Comparison of ENCODE assay signal across 16 mouse cellular contexts in genomic region chr10:39210031-39210430, GRCm38 (mm10). TPM values are rescaled to one million over a fixed set of nuclear protein-coding genes. Genes with fewer than 3 reads are reported as not detected.
DNase-seq lines count a peak whose midpoint lies in the region; ATAC-seq lines count a peak whose summit lies in the region.
"Had no signal": no experiment of that assay in that cellular context is flagged by ENCODE, and none has a peak within 500 bp of the region (broad histone marks: within the 10 kb centered on the region; RNA-seq: fewer than 3 reads in every experiment).

No protein-coding gene starts in this region.

- ATAC-seq in neural tube, embryonic 12.5 days (ENCODE audit: low FRiP score, low read depth): peak; percentile 37; the same call in 1 of the 2 replicates
- ATAC-seq in hindbrain, embryonic 15.5 days (ENCODE audit: low FRiP score, low read depth): no peak; the same call in 1 of the 2 replicates
- peak; percentile 68 for ATAC-seq in midbrain, embryonic 13.5 days
- ATAC-seq: intestine, embryonic 16.5 days; liver, postnatal 0 days had no signal

- H3K36me3 ChIP-seq in neural tube, embryonic 12.5 days: no peaks in the 10 kb centered on the region
- no peaks in the 10 kb centered on the region for H3K36me3 ChIP-seq in hindbrain, embryonic 15.5 days
- H3K36me3 ChIP-seq in midbrain, embryonic 13.5 days: no peaks in the 10 kb centered on the region

- no peaks in the 10 kb centered on the region for H3K27me3 ChIP-seq in neural tube, embryonic 12.5 days (replicated peaks)
- H3K27me3 ChIP-seq in hindbrain, embryonic 15.5 days: no peaks in the 10 kb centered on the region
- no peaks in the 10 kb centered on the region for H3K27me3 ChIP-seq in midbrain, embryonic 13.5 days

- H3K27ac ChIP-seq in neural tube, embryonic 12.5 days: no peak overlapping the region; the same call in 1 of the 2 replicates
- H3K27ac ChIP-seq in hindbrain, embryonic 15.5 days (replicated peaks): peak overlapping the region; percentile 74
- H3K27ac ChIP-seq in midbrain, embryonic 13.5 days: peak overlapping the region; percentile 88

- H3K4me2 ChIP-seq in neural tube, embryonic 12.5 days (replicated peaks): no peak overlapping the region
- no peak overlapping the region for H3K4me2 ChIP-seq in hindbrain, embryonic 15.5 days
- H3K4me2 ChIP-seq in midbrain, embryonic 13.5 days (replicated peaks): no peak overlapping the region

- no peak for DNase-seq in neural tube, embryonic 10.5 days (ENCODE audit: extremely low spot score, low spot score)
- no peak for DNase-seq in left cerebral cortex, adult 9 months (ENCODE audit: low spot score in 2 of 2)
- DNase-seq in ovary, adult 18-20 months (ENCODE audit: low spot score): no peak
- DNase-seq in adrenal gland, adult 18-20 months (ENCODE audit: low spot score in 2 of 2): no peak
- DNase-seq in urinary bladder, postnatal 4 days (ENCODE audit: low spot score in 2 of 2): no peak
- DNase-seq: adrenal gland, adult 8-10 months; heart, postnatal 10 days; kidney, postnatal 14 days; liver, postnatal 0 days; lung, postnatal 36 days had no signal

- peaks cover 3% of the 10 kb centered on the region; the same call in 1 of the 2 replicates for H3K9me3 ChIP-seq in neural tube, embryonic 12.5 days
- H3K9me3 ChIP-seq in hindbrain, embryonic 15.5 days: peaks cover 4% of the 10 kb centered on the region; the same call in 1 of the 2 replicates
- no peaks in the 10 kb centered on the region; the same call in 1 of the 2 replicates for H3K9me3 ChIP-seq in midbrain, embryonic 13.5 days

- no peak overlapping the region for H3K9ac ChIP-seq in neural tube, embryonic 12.5 days
- no peak overlapping the region for H3K9ac ChIP-seq in hindbrain, embryonic 15.5 days
- H3K9ac ChIP-seq in midbrain, embryonic 13.5 days (replicated peaks): no peak overlapping the region
- H3K9ac ChIP-seq: liver, postnatal 0 days had no signal

- no peak overlapping the region for H3K4me3 ChIP-seq in neural tube, embryonic 12.5 days
- no peak overlapping the region for H3K4me3 ChIP-seq in hindbrain, embryonic 15.5 days
- no peak overlapping the region for H3K4me3 ChIP-seq in midbrain, embryonic 13.5 days (replicated peaks)

- peaks cover 8% of the 10 kb centered on the region for H3K4me1 ChIP-seq in neural tube, embryonic 12.5 days
- peaks cover 17% of the 10 kb centered on the region for H3K4me1 ChIP-seq in hindbrain, embryonic 15.5 days (replicated peaks)
- H3K4me1 ChIP-seq in midbrain, embryonic 13.5 days (replicated peaks): peaks cover 22% of the 10 kb centered on the region

RNA-seq across cellular contexts. Expression of gene Ccn6, which starts 46.4 kb away (rescaled TPM):
- 0.42 and 0.67 TPM in 2 replicates for polyA plus RNA-seq in neural tube, embryonic 12.5 days (2016; fragmentation: Nextera tagmentation; extraction: Ambion mirVana)
- 0.36 and 0.43 TPM in 2 replicates for polyA plus RNA-seq in hindbrain, embryonic 15.5 days (2015; fragmentation: Nextera tagmentation; extraction: Ambion mirVana)
- polyA plus RNA-seq in midbrain, embryonic 13.5 days (2015; fragmentation: Nextera tagmentation; extraction: Ambion mirVana): 0.32 and 0.53 TPM in 2 replicates
- total RNA-seq in adrenal gland, adult 18-20 months (2021): under 1 TPM; 0.42 to 0.56 TPM
- total RNA-seq: heart, adult 18-20 months; heart, postnatal 10 days; monocyte, adult 5-6 weeks had no signal
- polyA plus RNA-seq: liver, postnatal 0 days had no signal
